Comparison of ENCODE assay signal across 8 mouse cellular contexts in the genomic region with DNA sequence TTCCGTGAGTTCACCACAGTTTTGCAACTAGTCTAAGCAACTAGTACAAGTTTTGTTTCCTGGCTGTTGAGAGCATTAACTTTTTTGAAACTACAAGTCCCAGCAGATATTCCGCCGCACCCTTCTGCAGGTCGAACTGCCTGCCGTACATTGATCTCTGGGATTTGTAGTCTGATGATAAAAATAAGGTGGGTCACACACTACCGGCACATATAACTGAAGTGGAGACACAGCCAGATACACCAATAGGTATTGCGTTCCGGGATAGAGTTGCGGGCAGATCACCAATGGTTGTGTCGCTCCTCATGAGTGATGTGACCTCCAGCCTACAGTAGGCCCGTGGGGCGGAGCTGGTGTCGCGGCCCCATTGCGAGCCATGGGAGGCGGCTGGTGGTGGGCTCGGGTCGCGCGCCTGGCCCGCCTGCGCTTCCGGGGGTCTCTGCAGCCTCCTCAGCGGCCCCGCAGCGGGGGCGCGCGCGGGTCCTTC. TPM values are rescaled to one million over a fixed set of nuclear protein-coding genes. Genes with fewer than 3 reads are reported as not detected.
A peak's percentile ranks its signal among the peaks of the same experiment; 100 is the strongest.
DNase-seq lines count a peak whose midpoint lies in the region; ATAC-seq lines count a peak whose summit lies in the region.

A gene (plus strand): TSS at position 193 of the 487 bp plus-strand sequence.

- 2% methylated on average over 30 of the region's 30 CpGs for WGBS in hindbrain, embryonic 11.5 days

- H3K36me3 ChIP-seq in hindbrain, embryonic 11.5 days (ENCODE audit: control insufficient read depth, insufficient read depth, low read length) = peaks cover 4% of the 10 kb centered on the region; the same call in 1 of the 2 replicates

- peak; percentile 97 for ATAC-seq in hindbrain, embryonic 11.5 days (ENCODE audit: low FRiP score)

- peaks cover 3% of the 10 kb centered on the region; the same call in 1 of the 2 replicates for H3K4me1 ChIP-seq in hindbrain, embryonic 11.5 days (replicated peaks; ENCODE audit: control insufficient read depth, insufficient read depth, low read length)

- peak within 1 kb of the TSS; percentile 48 for H3K9ac ChIP-seq in hindbrain, embryonic 11.5 days (ENCODE audit: low read depth, low read length)

- peak; percentile 94 for DNase-seq in NIH3T3 (ENCODE audit: low read depth)
- DNase-seq in cerebellum, adult 9-11 months = peak; percentile 94
- DNase-seq in frontal cortex, adult 2 months (ENCODE audit: extremely low spot score in 1 of 2, low spot score in 1 of 2) = peak; percentile 94
- DNase-seq in hindbrain, embryonic 11.5 days (ENCODE audit: low spot score) = peak; percentile 83
- DNase-seq in layer of hippocampus, postnatal 10 days (ENCODE audit: low spot score in 2 of 2) = peak; percentile 85 to 90
- peak; percentile 93 for DNase-seq in lung, postnatal 10 days
- DNase-seq in retina, embryonic 14.5 days (ENCODE audit: low spot score) = peak; percentile 89
- DNase-seq in thymus, postnatal 4 days = peak; percentile 89

- peak within 1 kb of the TSS; percentile 33; the same call in 1 of the 2 replicates for H3K27ac ChIP-seq in hindbrain, embryonic 11.5 days (ENCODE audit: low read depth, low read length)

- H3K4me2 ChIP-seq in hindbrain, embryonic 11.5 days (replicated peaks; ENCODE audit: low read depth, low read length) = peak within 1 kb of the TSS; percentile 87

- H3K4me3 ChIP-seq in hindbrain, embryonic 11.5 days (ENCODE audit: low read depth, low read length) = peak within 1 kb of the TSS; percentile 60

- no peaks in the 10 kb centered on the region for H3K9me3 ChIP-seq in hindbrain, embryonic 11.5 days (ENCODE audit: control insufficient read depth, low read length)

- H3K27me3 ChIP-seq in hindbrain, embryonic 11.5 days (ENCODE audit: control insufficient read depth, insufficient read depth, low read length) = no peaks in the 10 kb centered on the region

RNA-seq across cellular contexts. Expression of the gene that starts here (rescaled TPM):
- 84.3 and 91.7 TPM in 2 replicates for polyA plus RNA-seq in frontal cortex, adult 2 months (2012; rRNA removed)
- 51.4 and 56.5 TPM in 2 replicates for polyA plus RNA-seq in hindbrain, embryonic 11.5 days (2014; fragmentation: Nextera tagmentation; extraction: Ambion mirVana)
- total RNA-seq in layer of hippocampus, postnatal 10 days (2021) = 100 to 1,000 TPM in 1 of 2 experiments, 10 to 100 TPM in 1; 86.4 to 103 TPM

Comparison
In these comparisons a context has a peak if more than half of its experiments do, and no peak if none do; other contexts are left out.
1. Peak in every context shown above with its lines: DNase-seq, ATAC-seq, H3K4me3 ChIP-seq and H3K27ac ChIP-seq.